Mouse (Mus musculus) stomach, postnatal 0 days (tissue): ENCODE measurements around the gene 4921517D22Rik. TPM values are rescaled to one million over a fixed set of nuclear protein-coding genes. Genes with fewer than 3 reads are reported as not detected.

ENCODE experiments used
- ATAC-seq: fragments of 200-750 bp; cut with Nextera tagmentation; 2 replicates; pipeline ENCODE4 v1.8.0; 2017; ENCODE audit not compliant: low FRiP score, low TSS enrichment
- DNase-seq: peaks from one replicate; pipeline ENCODE4 v3.0.0-alpha.2; 2016; ENCODE audit warnings: low spot score
- H3K27ac ChIP-seq: fragments of 300-500 bp; sonication (generic); replicated peaks from 2 replicates; pipeline ENCODE4 v1.5.1; 2014; ENCODE audit warnings: mild to moderate bottlenecking, control low read depth
- H3K27me3 ChIP-seq: fragments of 300-500 bp; sonication (generic); 2 replicates; pipeline ENCODE4 v1.6.1; 2014; ENCODE audit warnings: low read length; ENCODE audit not compliant: control insufficient read depth, insufficient read depth
- H3K36me3 ChIP-seq: fragments of 300-500 bp; sonication (generic); 2 replicates; pipeline ENCODE4 v1.6.1; 2014; ENCODE audit warnings: low read length, mixed read lengths; ENCODE audit not compliant: control insufficient read depth, insufficient read depth
- H3K4me1 ChIP-seq: fragments of 300-500 bp; sonication (generic); replicated peaks from 2 replicates; pipeline ENCODE4 v1.6.1; 2014; ENCODE audit warnings: antibody characterized with exemption; ENCODE audit not compliant: control insufficient read depth, insufficient read depth
- H3K4me2 ChIP-seq: fragments of 300-500 bp; sonication (generic); replicated peaks from 2 replicates; pipeline ENCODE4 v1.6.1; 2014; ENCODE audit warnings: low read depth, mild to moderate bottlenecking, control low read depth, moderate library complexity
- H3K4me3 ChIP-seq: fragments of 300-500 bp; sonication (generic); 2 replicates; pipeline ENCODE4 v1.5.1; 2014; ENCODE audit warnings: low read depth, low read length, control low read depth
- H3K9ac ChIP-seq: fragments of 300-500 bp; sonication (generic); 2 replicates; pipeline ENCODE4 v1.6.1; 2014; ENCODE audit warnings: mild to moderate bottlenecking, low read length, control low read depth, mixed read lengths
- H3K9me3 ChIP-seq: fragments of 300-500 bp; sonication (generic); 2 replicates; pipeline ENCODE4 v1.6.1; 2016; ENCODE audit warnings: low read length; ENCODE audit not compliant: control insufficient read depth
- CTCF ChIP-seq: IDR thresholded peaks from 2 replicates; pipeline ENCODE4 v1.5.1; 2016; ENCODE audit warnings: antibody characterized with exemption, low read depth, mild to moderate bottlenecking, moderate library complexity
- EP300 ChIP-seq: optimal IDR thresholded peaks from 2 replicates; pipeline ENCODE3; 2016; ENCODE audit warnings: antibody characterized with exemption
- WGBS: fragments of 180-500 bp; shearing (Covaris S2); extraction: QIAGEN DNeasy Blood & Tissue Kit; methylation state at CpG from one replicate; pipeline ENCODE4 v1.1.7; 2014; 5-methylcytosine and 5-hydroxymethylcytosine counted together
- polyA plus RNA-seq: library from polyadenylated mRNA; unstranded; fragments of >200 nt; fragmentation: Nextera tagmentation; extraction: Ambion mirVana; gene quantifications from 2 replicates; pipeline ENCODE4 v1.2.1, GENCODE M21; 2015

4921517D22Rik gene
- polyA plus RNA-seq, 1 experiment from 2014 or later = not detected

DNA sequence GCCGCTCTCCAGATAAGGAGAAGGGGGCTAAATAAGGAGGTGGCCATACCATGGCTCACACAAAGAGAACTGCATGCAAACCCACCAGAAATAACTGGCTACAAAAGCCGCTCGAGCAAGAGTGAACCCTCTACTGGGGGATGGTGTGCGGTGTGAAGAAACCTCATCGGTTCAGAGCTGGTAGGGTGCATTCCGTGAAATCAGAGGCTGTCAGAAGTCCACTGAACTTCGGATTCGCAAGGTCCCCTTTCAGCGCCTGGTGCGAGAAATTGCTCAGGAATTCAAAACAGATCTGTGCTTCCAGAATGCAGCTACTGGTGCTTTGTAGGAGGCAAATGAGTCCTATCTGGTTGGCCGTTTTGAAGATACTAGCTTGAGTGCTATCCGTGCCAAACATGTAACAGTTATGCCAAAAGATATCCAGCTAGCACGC is 5.6 kb downstream of the 4921517D22Rik start:
- H3K4me2 ChIP-seq = no peak overlapping the region
- no peak overlapping the region for H3K4me3 ChIP-seq
- H3K9me3 ChIP-seq = no peaks in the 10 kb centered on the region
- H3K27me3 ChIP-seq = no peaks in the 10 kb centered on the region
- TF ChIP-seq CTCF (no peak), EP300 (no peak)
- no peak for DNase-seq
- no peak for ATAC-seq
- no peaks in the 10 kb centered on the region for H3K36me3 ChIP-seq
- no peak overlapping the region for H3K27ac ChIP-seq
- H3K9ac ChIP-seq = no peak overlapping the region
- H3K4me1 ChIP-seq = no peaks in the 10 kb centered on the region
- whole genome bisulfite sequencing = 68% methylated on average over 13 of the region's 13 CpGs

GRCm38 (mm10) chr13:59685236-59685635 is 8.7 kb downstream of the 4921517D22Rik start:
- H3K27me3 ChIP-seq = no peaks in the 10 kb centered on the region
- TF ChIP-seq EP300 = no peak
- no peak for TF ChIP-seq CTCF
- no peaks in the 10 kb centered on the region for H3K9me3 ChIP-seq
- no peak overlapping the region for H3K27ac ChIP-seq
- H3K36me3 ChIP-seq = no peaks in the 10 kb centered on the region
- H3K4me2 ChIP-seq = no peak overlapping the region
- ATAC-seq = no peak
- WGBS = 87% methylated on average over 3 of the region's 3 CpGs
- no peaks in the 10 kb centered on the region for H3K4me1 ChIP-seq
- no peak for DNase-seq
- no peak overlapping the region for H3K4me3 ChIP-seq
- H3K9ac ChIP-seq = no peak overlapping the region

GRCm38 (mm10) chr13:59682629-59683028 is 11.3 kb downstream of the 4921517D22Rik start:
- no peak for DNase-seq
- no peaks in the 10 kb centered on the region for H3K4me1 ChIP-seq
- WGBS = 17% methylated on average over 7 of the region's 7 CpGs
- no peak for ATAC-seq
- no peak overlapping the region for H3K9ac ChIP-seq
- no peak overlapping the region for H3K4me3 ChIP-seq
- H3K36me3 ChIP-seq = no peaks in the 10 kb centered on the region
- no peak overlapping the region for H3K4me2 ChIP-seq
- H3K9me3 ChIP-seq = no peaks in the 10 kb centered on the region
- H3K27me3 ChIP-seq = no peaks in the 10 kb centered on the region
- no peak for TF ChIP-seq CTCF
- TF ChIP-seq EP300 = no peak
- no peak overlapping the region for H3K27ac ChIP-seq

GRCm38 (mm10) chr13:59679908-59680307 is 14.0 kb downstream of the 4921517D22Rik start:
- H3K9me3 ChIP-seq = no peaks in the 10 kb centered on the region
- TF ChIP-seq EP300 (no peak), CTCF (no peak)
- no peak overlapping the region for H3K4me2 ChIP-seq
- ATAC-seq (no peak), DNase-seq (no peak)
- WGBS = 69% methylated on average over 4 of the region's 4 CpGs
- no peak overlapping the region for H3K27ac ChIP-seq
- no peaks in the 10 kb centered on the region for H3K27me3 ChIP-seq
- no peaks in the 10 kb centered on the region for H3K4me1 ChIP-seq
- H3K4me3 ChIP-seq = no peak overlapping the region
- no peaks in the 10 kb centered on the region for H3K36me3 ChIP-seq
- H3K9ac ChIP-seq = no peak overlapping the region

DNA sequence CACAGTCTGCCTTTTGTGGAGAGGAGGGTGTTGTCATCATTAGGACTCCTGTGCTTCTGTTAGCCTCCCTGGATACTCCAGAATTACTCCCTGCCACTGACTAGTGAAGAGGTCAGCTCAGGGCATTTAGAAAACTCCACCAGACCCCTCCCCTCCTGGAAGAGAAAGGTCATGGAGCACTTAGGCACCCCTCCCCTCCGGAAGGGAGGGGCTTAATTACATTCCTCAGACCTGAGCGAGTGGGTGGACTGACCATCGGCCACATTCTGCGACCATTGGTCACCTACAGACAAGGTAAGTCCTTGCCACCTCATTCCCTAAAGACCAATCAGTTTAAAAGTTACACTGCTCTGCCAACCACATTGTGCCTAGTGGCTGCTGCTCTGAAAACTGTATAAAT is 14.6 kb downstream of the 4921517D22Rik start:
- Histone ChIP-seq H3K27ac (no peak overlapping the region), H3K4me1 (no peaks in the 10 kb centered on the region), H3K9ac (no peak overlapping the region), H3K9me3 (no peaks in the 10 kb centered on the region), H3K4me2 (no peak overlapping the region), H3K36me3 (no peaks in the 10 kb centered on the region), H3K27me3 (no peaks in the 10 kb centered on the region), H3K4me3 (no peak overlapping the region)
- no peak for DNase-seq
- WGBS = 40% methylated on average over 4 of the region's 4 CpGs
- no peak for TF ChIP-seq CTCF
- no peak for TF ChIP-seq EP300
- ATAC-seq = no peak

DNA sequence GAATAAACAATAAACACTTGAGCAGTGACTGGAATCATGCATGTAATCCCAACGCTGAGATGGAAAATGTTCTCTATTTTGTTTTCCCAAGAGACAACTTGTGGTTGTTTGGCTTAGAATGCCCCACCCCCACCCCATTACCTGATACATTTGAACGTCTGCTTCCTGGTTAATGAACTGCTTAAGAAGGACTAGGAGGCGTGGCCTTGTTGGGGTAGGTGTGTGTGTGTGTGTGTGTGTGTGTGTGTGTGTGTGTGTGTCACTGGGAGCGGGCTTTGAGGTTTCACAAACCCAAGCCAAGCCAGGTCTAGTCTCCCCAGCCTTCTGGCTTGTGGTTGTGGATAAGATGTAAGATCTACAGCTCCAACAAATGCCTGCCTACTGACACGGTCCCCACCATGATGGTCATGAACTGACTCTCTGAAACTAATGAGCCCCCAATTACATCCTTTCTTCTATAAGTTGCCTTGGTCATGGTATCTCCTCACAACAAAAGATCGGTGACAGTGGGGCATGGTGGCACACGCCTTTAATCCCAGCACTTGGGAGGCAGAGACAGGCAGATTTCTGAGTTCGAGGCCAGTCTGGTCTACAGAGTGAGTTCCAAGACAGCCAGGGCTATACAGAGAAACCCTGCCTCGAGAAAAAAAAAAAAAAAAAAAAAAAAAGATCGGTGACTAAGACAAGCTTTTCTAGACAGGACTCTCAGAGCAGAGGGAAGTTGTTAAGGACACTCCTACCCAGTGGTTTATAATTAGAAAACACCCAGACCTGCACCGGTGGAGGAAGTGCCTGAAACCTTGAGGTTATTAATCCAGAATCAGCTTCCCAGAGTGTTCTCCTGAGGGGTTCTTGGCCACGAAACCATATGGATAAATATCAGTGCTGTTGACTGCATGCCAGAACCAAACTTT is 17.3 kb downstream of the 4921517D22Rik start:
- Histone ChIP-seq H3K27me3 (no peaks in the 10 kb centered on the region), H3K4me1 (no peaks in the 10 kb centered on the region), H3K4me2 (no peak overlapping the region), H3K27ac (no peak overlapping the region), H3K9me3 (no peaks in the 10 kb centered on the region), H3K4me3 (no peak overlapping the region), H3K9ac (no peak overlapping the region), H3K36me3 (no peaks in the 10 kb centered on the region)
- ATAC-seq (no peak), DNase-seq (no peak)
- 62% methylated on average over 12 of the region's 12 CpGs for WGBS
- no peak for TF ChIP-seq CTCF
- TF ChIP-seq EP300 = no peak
